Mouse (Mus musculus) forebrain, embryonic 16.5 days (tissue): ENCODE data around the gene Dhx9. TPM values are rescaled to one million over a fixed set of nuclear protein-coding genes. Genes with fewer than 3 reads are reported as not detected.
"Not testable (repeated sequence)": the region's sequence is repeated elsewhere in the genome, so short reads cannot be mapped to it uniquely, and the experiment has no call there.

Experiments
- ATAC-seq: fragments of 200-750 bp; cut with Nextera tagmentation; 2 replicates; pipeline ENCODE4 v1.8.0; 2017; ENCODE audit warnings: mild to moderate bottlenecking, moderate library complexity
- H3K27ac ChIP-seq: fragments of 300-500 bp; sonication (generic); 2 replicates; pipeline ENCODE4 v1.5.1; 2014; ENCODE audit warnings: low read length, control low read depth
- H3K27me3 ChIP-seq: fragments of 300-500 bp; sonication (generic); replicated peaks from 2 replicates; pipeline ENCODE4 v1.6.1; 2014; ENCODE audit warnings: low read length; ENCODE audit not compliant: control insufficient read depth, insufficient read depth
- H3K36me3 ChIP-seq: fragments of 300-500 bp; sonication (generic); 2 replicates; pipeline ENCODE4 v1.6.1; 2014; ENCODE audit not compliant: control insufficient read depth, insufficient read depth
- H3K4me1 ChIP-seq: fragments of 300-500 bp; sonication (generic); replicated peaks from 2 replicates; pipeline ENCODE4 v1.6.1; 2014; ENCODE audit warnings: low read length; ENCODE audit not compliant: control insufficient read depth, insufficient read depth
- H3K4me2 ChIP-seq: fragments of 300-500 bp; sonication (generic); 2 replicates; pipeline ENCODE4 v1.6.1; 2014; ENCODE audit warnings: mild to moderate bottlenecking, low read length, control low read depth
- H3K4me3 ChIP-seq: fragments of 300-500 bp; sonication (generic); replicated peaks from 2 replicates; pipeline ENCODE4 v1.5.1; 2014; ENCODE audit warnings: mild to moderate bottlenecking, low read length, control low read depth
- H3K9ac ChIP-seq: fragments of 300-500 bp; sonication (generic); replicated peaks from 2 replicates; pipeline ENCODE4 v1.6.1; 2014; ENCODE audit warnings: low read depth, low read length, control low read depth
- H3K9me3 ChIP-seq: fragments of 300-500 bp; sonication (generic); 2 replicates; pipeline ENCODE4 v1.6.1; 2016; ENCODE audit warnings: low read length; ENCODE audit not compliant: control insufficient read depth
- WGBS: fragments of 180-500 bp; shearing (Covaris S2); extraction: QIAGEN DNeasy Blood & Tissue Kit; methylation state at CpG from one replicate; pipeline ENCODE4 v1.1.7; 2014; 5-methylcytosine and 5-hydroxymethylcytosine counted together
- polyA plus RNA-seq: library from polyadenylated mRNA; unstranded; fragments of >200 nt; fragmentation: Nextera tagmentation; extraction: Ambion mirVana; gene quantifications from 2 replicates; pipeline ENCODE4 v1.2.1, GENCODE M21; 2015

The Dhx9 gene
- polyA plus RNA-seq, 1 experiment from 2014 or later: 38.4 TPM

- Histone ChIP-seq H3K36me3 (no peaks in the 10 kb centered on the region), H3K4me2 (no peak overlapping the region), H3K9me3 (no peaks in the 10 kb centered on the region), H3K4me3 (no peak overlapping the region), H3K4me1 (peaks cover 15% of the 10 kb centered on the region), H3K27ac (no peak overlapping the region), H3K9ac (no peak overlapping the region), H3K27me3 (no peaks in the 10 kb centered on the region)
- no peak for ATAC-seq
- 53% methylated on average over 2 of the region's 2 CpGs for WGBS
These were observed 2.1 kb upstream of the Dhx9 start for GRCm38 (mm10) chr1:153489540-153489939.

- H3K27me3 ChIP-seq: no peaks in the 10 kb centered on the region
- 48% methylated on average over 7 of the region's 7 CpGs for WGBS
- no peak for ATAC-seq
These were observed 1.7 kb upstream of the Dhx9 start for GRCm38 (mm10) chr1:153489132-153489531.

GRCm38 (mm10) chr1:153486767-153487499 is 527 bp downstream of the Dhx9 start:
- ATAC-seq: peak; percentile 83
- no peaks in the 10 kb centered on the region for H3K27me3 ChIP-seq

More at GRCm38 (mm10) chr1:153489132-153489531, 1.7 kb upstream of the Dhx9 start:
- no peak overlapping the region for H3K4me2 ChIP-seq
- no peaks in the 10 kb centered on the region for H3K9me3 ChIP-seq
- H3K4me1 ChIP-seq: peaks cover 20% of the 10 kb centered on the region
- no peak overlapping the region for H3K9ac ChIP-seq
- H3K36me3 ChIP-seq: no peaks in the 10 kb centered on the region
- H3K27ac ChIP-seq: no peak overlapping the region
- no peak overlapping the region for H3K4me3 ChIP-seq

GRCm38 (mm10) chr1:153486120-153486519 is 1.3 kb downstream of the Dhx9 start:
- not testable (repeated sequence) for H3K36me3 ChIP-seq, H3K27ac ChIP-seq, ATAC-seq, H3K9me3 ChIP-seq, H3K27me3 ChIP-seq
- H3K4me2 ChIP-seq: peak overlapping the region; percentile 96
- 11% methylated on average over 6 of the region's 6 CpGs for WGBS
- peaks cover 23% of the 10 kb centered on the region for H3K4me1 ChIP-seq
- H3K9ac ChIP-seq: peak overlapping the region; percentile 99
- H3K4me3 ChIP-seq: peak overlapping the region; percentile 99

More at GRCm38 (mm10) chr1:153486767-153487499, 527 bp downstream of the Dhx9 start:
- WGBS: under 1% methylated on average over 57 of the region's 64 CpGs
- Histone ChIP-seq H3K9me3 (no peaks in the 10 kb centered on the region), H3K4me3 (peak overlapping the region; percentile 99), H3K4me2 (peak overlapping the region; percentile 96), H3K27ac (peak overlapping the region; percentile 96), H3K4me1 (peaks cover 23% of the 10 kb centered on the region), H3K36me3 (no peaks in the 10 kb centered on the region), H3K9ac (peak overlapping the region; percentile 99)

- peak overlapping the region; percentile 29 for H3K4me3 ChIP-seq
- peak overlapping the region; percentile 96 for H3K4me2 ChIP-seq
- H3K9ac ChIP-seq: no peak overlapping the region
- H3K4me1 ChIP-seq: peaks cover 23% of the 10 kb centered on the region
- H3K27ac ChIP-seq: no peak overlapping the region
- ATAC-seq: no peak
- H3K36me3 ChIP-seq: peaks cover 6% of the 10 kb centered on the region
- H3K9me3 ChIP-seq: no peaks in the 10 kb centered on the region
- no peaks in the 10 kb centered on the region for H3K27me3 ChIP-seq
- 37% methylated on average over 2 of the region's 2 CpGs for WGBS
These were observed 2.2 kb downstream of the Dhx9 start for GRCm38 (mm10) chr1:153485201-153485796.

- H3K9ac ChIP-seq: no peak overlapping the region
- no peak overlapping the region for H3K27ac ChIP-seq
- H3K4me3 ChIP-seq: no peak overlapping the region
- no peaks in the 10 kb centered on the region for H3K27me3 ChIP-seq
- peaks cover 31% of the 10 kb centered on the region for H3K36me3 ChIP-seq
- 81% methylated on average over 1 of the region's 1 CpGs for WGBS
- no peak for ATAC-seq
- peaks cover 19% of the 10 kb centered on the region for H3K4me1 ChIP-seq
- no peak overlapping the region for H3K4me2 ChIP-seq
- no peaks in the 10 kb centered on the region for H3K9me3 ChIP-seq
These were observed 6.4 kb downstream of the Dhx9 start for GRCm38 (mm10) chr1:153481025-153481412.

- Histone ChIP-seq H3K4me2 (no peak overlapping the region), H3K36me3 (peaks cover 33% of the 10 kb centered on the region), H3K4me1 (peaks cover 17% of the 10 kb centered on the region), H3K27ac (no peak overlapping the region), H3K9ac (no peak overlapping the region), H3K4me3 (no peak overlapping the region), H3K9me3 (no peaks in the 10 kb centered on the region), H3K27me3 (no peaks in the 10 kb centered on the region)
- peak; percentile 43; the same call in 1 of the 2 replicates for ATAC-seq
- 54% methylated on average over 1 of the region's 1 CpGs for WGBS
These were observed 7.0 kb downstream of the Dhx9 start for GRCm38 (mm10) chr1:153480386-153481024.

- no peak for ATAC-seq
- Histone ChIP-seq H3K36me3 (peaks cover 39% of the 10 kb centered on the region), H3K27ac (no peak overlapping the region), H3K9me3 (no peaks in the 10 kb centered on the region), H3K4me1 (peaks cover 5% of the 10 kb centered on the region), H3K4me2 (no peak overlapping the region), H3K4me3 (no peak overlapping the region), H3K9ac (no peak overlapping the region), H3K27me3 (no peaks in the 10 kb centered on the region)
- WGBS: 85% methylated on average over 1 of the region's 1 CpGs
These were observed 8.2 kb downstream of the Dhx9 start for GRCm38 (mm10) chr1:153479296-153479695.

GRCm38 (mm10) chr1:153461796-153462195 is 25.7 kb downstream of the Dhx9 start:
- Histone ChIP-seq H3K9ac (no peak overlapping the region), H3K27me3 (no peaks in the 10 kb centered on the region), H3K4me1 (no peaks in the 10 kb centered on the region), H3K9me3 (no peaks in the 10 kb centered on the region), H3K27ac (no peak overlapping the region), H3K4me3 (no peak overlapping the region), H3K36me3 (peaks cover 57% of the 10 kb centered on the region), H3K4me2 (no peak overlapping the region)
- no peak for ATAC-seq
- WGBS: 88% methylated on average over 1 of the region's 1 CpGs
